Mouse (Mus musculus) stomach, postnatal 0 days (tissue): ENCODE measurements around the gene Rbm45. TPM values are rescaled to one million over a fixed set of nuclear protein-coding genes. Genes with fewer than 3 reads are reported as not detected.

Source experiments
- ATAC-seq: fragments of 200-750 bp; cut with Nextera tagmentation; 2 replicates; pipeline ENCODE4 v1.8.0; 2017; ENCODE audit not compliant: low FRiP score, low TSS enrichment
- DNase-seq: peaks from one replicate; pipeline ENCODE4 v3.0.0-alpha.2; 2016; ENCODE audit warnings: low spot score
- H3K27ac ChIP-seq: fragments of 300-500 bp; sonication (generic); replicated peaks from 2 replicates; pipeline ENCODE4 v1.5.1; 2014; ENCODE audit warnings: mild to moderate bottlenecking, control low read depth
- H3K27me3 ChIP-seq: fragments of 300-500 bp; sonication (generic); 2 replicates; pipeline ENCODE4 v1.6.1; 2014; ENCODE audit warnings: low read length; ENCODE audit not compliant: control insufficient read depth, insufficient read depth
- H3K36me3 ChIP-seq: fragments of 300-500 bp; sonication (generic); 2 replicates; pipeline ENCODE4 v1.6.1; 2014; ENCODE audit warnings: low read length, mixed read lengths; ENCODE audit not compliant: control insufficient read depth, insufficient read depth
- H3K4me1 ChIP-seq: fragments of 300-500 bp; sonication (generic); replicated peaks from 2 replicates; pipeline ENCODE4 v1.6.1; 2014; ENCODE audit warnings: antibody characterized with exemption; ENCODE audit not compliant: control insufficient read depth, insufficient read depth
- H3K4me2 ChIP-seq: fragments of 300-500 bp; sonication (generic); replicated peaks from 2 replicates; pipeline ENCODE4 v1.6.1; 2014; ENCODE audit warnings: low read depth, mild to moderate bottlenecking, control low read depth, moderate library complexity
- H3K4me3 ChIP-seq: fragments of 300-500 bp; sonication (generic); 2 replicates; pipeline ENCODE4 v1.5.1; 2014; ENCODE audit warnings: low read depth, low read length, control low read depth
- H3K9ac ChIP-seq: fragments of 300-500 bp; sonication (generic); 2 replicates; pipeline ENCODE4 v1.6.1; 2014; ENCODE audit warnings: mild to moderate bottlenecking, low read length, control low read depth, mixed read lengths
- H3K9me3 ChIP-seq: fragments of 300-500 bp; sonication (generic); 2 replicates; pipeline ENCODE4 v1.6.1; 2016; ENCODE audit warnings: low read length; ENCODE audit not compliant: control insufficient read depth
- CTCF ChIP-seq: IDR thresholded peaks from 2 replicates; pipeline ENCODE4 v1.5.1; 2016; ENCODE audit warnings: antibody characterized with exemption, low read depth, mild to moderate bottlenecking, moderate library complexity
- EP300 ChIP-seq: optimal IDR thresholded peaks from 2 replicates; pipeline ENCODE3; 2016; ENCODE audit warnings: antibody characterized with exemption
- WGBS: fragments of 180-500 bp; shearing (Covaris S2); extraction: QIAGEN DNeasy Blood & Tissue Kit; methylation state at CpG from one replicate; pipeline ENCODE4 v1.1.7; 2014; 5-methylcytosine and 5-hydroxymethylcytosine counted together
- polyA plus RNA-seq: library from polyadenylated mRNA; unstranded; fragments of >200 nt; fragmentation: Nextera tagmentation; extraction: Ambion mirVana; gene quantifications from 2 replicates; pipeline ENCODE4 v1.2.1, GENCODE M21; 2015

The Rbm45 gene
- polyA plus RNA-seq, 1 experiment from 2014 or later: 8.9 TPM

- Histone ChIP-seq H3K4me1 (no peaks in the 10 kb centered on the region), H3K36me3 (no peaks in the 10 kb centered on the region), H3K27me3 (no peaks in the 10 kb centered on the region), H3K27ac (no peak overlapping the region), H3K4me3 (no peak overlapping the region), H3K9me3 (no peaks in the 10 kb centered on the region), H3K9ac (no peak overlapping the region), H3K4me2 (no peak overlapping the region)
- no peak for ATAC-seq
- WGBS: 91% methylated on average over 3 of the region's 3 CpGs
- no peak for DNase-seq
- TF ChIP-seq CTCF: no peak
- no peak for TF ChIP-seq EP300
These were observed 60.8 kb downstream of the Rbm45 start for GRCm38 (mm10) chr2:76430539-76430938.

Other genes with a start within 250 kb of the Rbm45 start
- gene Pde11a, start 31.2 kb upstream of the Rbm45 start, polyA plus RNA-seq: 0.07 and 0.12 TPM in 2 replicates
- not detected in 2 replicates for gene Cyct, start 9.5 kb upstream of the Rbm45 start, polyA plus RNA-seq
- gene Osbpl6, start 36.5 kb downstream of the Rbm45 start, polyA plus RNA-seq: 4.0 and 4.7 TPM in 2 replicates